Mouse (Mus musculus) forebrain, embryonic 15.5 days (tissue): ENCODE results near the gene Olfr427. TPM values are rescaled to one million over a fixed set of nuclear protein-coding genes. Genes with fewer than 3 reads are reported as not detected.
"Not testable (repeated sequence)": the region's sequence is repeated elsewhere in the genome, so short reads cannot be mapped to it uniquely, and the experiment has no call there.

Source experiments
- ATAC-seq: fragments of 200-750 bp; cut with Nextera tagmentation; replicated peaks from 2 replicates; pipeline ENCODE4 v1.8.0; 2017; ENCODE audit warnings: mild to moderate bottlenecking, moderate TSS enrichment, moderate library complexity
- H3K27ac ChIP-seq: fragments of 300-500 bp; sonication (generic); replicated peaks from 2 replicates; pipeline ENCODE4 v1.5.1; 2015; ENCODE audit warnings: mild to moderate bottlenecking, inconsistent platforms
- H3K27me3 ChIP-seq: fragments of 300-500 bp; sonication (generic); 2 replicates; pipeline ENCODE4 v1.6.1; 2015; ENCODE audit warnings: inconsistent platforms
- H3K36me3 ChIP-seq: fragments of 300-500 bp; sonication (generic); 2 replicates; pipeline ENCODE4 v1.6.1; 2015; ENCODE audit warnings: mild to moderate bottlenecking, inconsistent platforms
- H3K4me1 ChIP-seq: fragments of 300-500 bp; sonication (generic); 2 replicates; pipeline ENCODE4 v1.6.1; 2015; ENCODE audit warnings: inconsistent platforms
- H3K4me2 ChIP-seq: fragments of 300-500 bp; sonication (generic); replicated peaks from 2 replicates; pipeline ENCODE4 v1.6.1; 2015; ENCODE audit warnings: mild to moderate bottlenecking, inconsistent platforms
- H3K4me3 ChIP-seq: fragments of 300-500 bp; sonication (generic); 2 replicates; pipeline ENCODE4 v1.5.1; 2015; ENCODE audit warnings: mild to moderate bottlenecking, inconsistent platforms
- H3K9ac ChIP-seq: fragments of 300-500 bp; sonication (generic); replicated peaks from 2 replicates; pipeline ENCODE4 v1.6.1; 2015; ENCODE audit warnings: mild to moderate bottlenecking, inconsistent platforms
- H3K9me3 ChIP-seq: fragments of 300-500 bp; sonication (generic); 2 replicates; pipeline ENCODE4 v1.6.1; 2016; ENCODE audit warnings: inconsistent platforms
- WGBS: fragments of 180-500 bp; shearing (Covaris S2); methylation state at CpG from one replicate; pipeline ENCODE4 v1.1.7; 2015; ENCODE audit warnings: mixed read lengths; 5-methylcytosine and 5-hydroxymethylcytosine counted together
- polyA plus RNA-seq: library from polyadenylated mRNA; unstranded; fragments of >200 nt; fragmentation: Nextera tagmentation; extraction: Ambion mirVana; gene quantifications from 2 replicates; pipeline ENCODE4 v1.2.1, GENCODE M21; 2015

Olfr427 gene
- polyA plus RNA-seq, result not detected in 2 replicates

- Histone ChIP-seq H3K27me3 (no peaks in the 10 kb centered on the region), H3K4me3 (no peak within 1 kb of the TSS), H3K36me3 (no peaks in the 10 kb centered on the region), H3K27ac (no peak within 1 kb of the TSS), H3K9me3 (no peaks in the 10 kb centered on the region), H3K9ac (no peak within 1 kb of the TSS), H3K4me1 (no peaks in the 10 kb centered on the region), H3K4me2 (no peak within 1 kb of the TSS)
- WGBS, result 92% methylated on average over 1 of the region's 1 CpGs
- no peak for ATAC-seq
Observed at GRCm38 (mm10) chr1:174096591-174096990, at the start of gene Olfr427. TSS of gene Olfr427 (plus strand) at chr1:174096891.

GRCm38 (mm10) chr1:174048227-174048626 lies 48.5 kb upstream of the Olfr427 start:
- H3K27me3 ChIP-seq, H3K9ac ChIP-seq, H3K4me2 ChIP-seq, ATAC-seq, H3K27ac ChIP-seq, H3K9me3 ChIP-seq, H3K4me3 ChIP-seq, H3K36me3 ChIP-seq, H3K4me1 ChIP-seq: not testable (repeated sequence)
- 89% methylated on average over 6 of the region's 6 CpGs for WGBS

- H3K9ac ChIP-seq, result no peak within 1 kb of the TSS
- no peaks in the 10 kb centered on the region for H3K9me3 ChIP-seq
- no peak within 1 kb of the TSS for H3K4me3 ChIP-seq
- no peaks in the 10 kb centered on the region for H3K4me1 ChIP-seq
- no peaks in the 10 kb centered on the region for H3K36me3 ChIP-seq
- no peak for ATAC-seq
- no peak within 1 kb of the TSS for H3K27ac ChIP-seq
- 75% methylated on average over 2 of the region's 2 CpGs for WGBS
- no peaks in the 10 kb centered on the region for H3K27me3 ChIP-seq
- no peak within 1 kb of the TSS for H3K4me2 ChIP-seq
Observed at GRCm38 (mm10) chr1:174048893-174049292, 47.8 kb upstream of the Olfr427 start, which contains the start of gene Olfr432. TSS of gene Olfr432 (plus strand) at chr1:174049205.

GRCm38 (mm10) chr1:174049357-174049756 lies 47.3 kb upstream of the Olfr427 start:
- H3K4me1 ChIP-seq, H3K4me3 ChIP-seq, H3K9me3 ChIP-seq, H3K27ac ChIP-seq, H3K9ac ChIP-seq, H3K36me3 ChIP-seq, H3K4me2 ChIP-seq, ATAC-seq, H3K27me3 ChIP-seq: not testable (repeated sequence)
- WGBS, result 87% methylated on average over 4 of the region's 4 CpGs

- Histone ChIP-seq H3K27me3 (no peaks in the 10 kb centered on the region), H3K9ac (no peak overlapping the region), H3K9me3 (no peaks in the 10 kb centered on the region), H3K27ac (no peak overlapping the region), H3K4me3 (no peak overlapping the region), H3K4me2 (no peak overlapping the region), H3K36me3 (no peaks in the 10 kb centered on the region), H3K4me1 (no peaks in the 10 kb centered on the region)
- WGBS, result 87% methylated on average over 4 of the region's 4 CpGs
- ATAC-seq, result no peak
Observed at GRCm38 (mm10) chr1:174050532-174050931, 46.2 kb upstream of the Olfr427 start.

- Histone ChIP-seq H3K9ac (no peak overlapping the region), H3K36me3 (no peaks in the 10 kb centered on the region), H3K4me3 (no peak overlapping the region), H3K27ac (no peak overlapping the region), H3K27me3 (no peaks in the 10 kb centered on the region), H3K4me2 (no peak overlapping the region), H3K9me3 (no peaks in the 10 kb centered on the region), H3K4me1 (no peaks in the 10 kb centered on the region)
- WGBS, result 89% methylated on average over 4 of the region's 4 CpGs
- no peak for ATAC-seq
Observed at GRCm38 (mm10) chr1:174051515-174051914, 45.2 kb upstream of the Olfr427 start.

GRCm38 (mm10) chr1:174051931-174052536 lies 44.7 kb upstream of the Olfr427 start:
- WGBS, result 80% methylated on average over 5 of the region's 5 CpGs
- Histone ChIP-seq H3K4me3 (no peak overlapping the region), H3K27me3 (no peaks in the 10 kb centered on the region), H3K9ac (no peak overlapping the region), H3K4me2 (no peak overlapping the region), H3K9me3 (no peaks in the 10 kb centered on the region), H3K4me1 (no peaks in the 10 kb centered on the region), H3K36me3 (no peaks in the 10 kb centered on the region), H3K27ac (no peak overlapping the region)
- ATAC-seq, result no peak

GRCm38 (mm10) chr1:174052981-174053380 lies 43.7 kb upstream of the Olfr427 start:
- no peak overlapping the region for H3K4me3 ChIP-seq
- no peak overlapping the region for H3K27ac ChIP-seq
- H3K27me3 ChIP-seq, result no peaks in the 10 kb centered on the region
- 92% methylated on average over 3 of the region's 3 CpGs for WGBS
- H3K36me3 ChIP-seq, result no peaks in the 10 kb centered on the region
- ATAC-seq, result no peak
- no peaks in the 10 kb centered on the region for H3K4me1 ChIP-seq
- no peak overlapping the region for H3K9ac ChIP-seq
- H3K4me2 ChIP-seq, result no peak overlapping the region
- no peaks in the 10 kb centered on the region for H3K9me3 ChIP-seq

- no peak overlapping the region for H3K4me3 ChIP-seq
- no peak overlapping the region for H3K9ac ChIP-seq
- no peaks in the 10 kb centered on the region for H3K36me3 ChIP-seq
- H3K4me2 ChIP-seq, result no peak overlapping the region
- 81% methylated on average over 2 of the region's 2 CpGs for WGBS
- H3K27me3 ChIP-seq, result no peaks in the 10 kb centered on the region
- ATAC-seq, result no peak
- H3K9me3 ChIP-seq, result no peaks in the 10 kb centered on the region
- H3K4me1 ChIP-seq, result no peaks in the 10 kb centered on the region
- H3K27ac ChIP-seq, result no peak overlapping the region
Observed at GRCm38 (mm10) chr1:174055248-174055647, 41.4 kb upstream of the Olfr427 start.

GRCm38 (mm10) chr1:174066305-174066704 lies 30.4 kb upstream of the Olfr427 start, which contains the start of gene Olfr430:
TSS of gene Olfr430 (plus strand) at chr1:174066605.
- Histone ChIP-seq H3K4me3 (no peak within 1 kb of the TSS), H3K36me3 (no peaks in the 10 kb centered on the region), H3K27me3 (no peaks in the 10 kb centered on the region), H3K9me3 (no peaks in the 10 kb centered on the region), H3K9ac (no peak within 1 kb of the TSS), H3K27ac (no peak within 1 kb of the TSS), H3K4me2 (no peak within 1 kb of the TSS), H3K4me1 (no peaks in the 10 kb centered on the region)
- WGBS, result 88% methylated on average over 3 of the region's 3 CpGs
- no peak for ATAC-seq

GRCm38 (mm10) chr1:174084031-174084430 lies 12.7 kb upstream of the Olfr427 start, which contains the start of gene Olfr429:
TSS of gene Olfr429 (plus strand) at chr1:174084331.
- Histone ChIP-seq H3K4me2 (no peak within 1 kb of the TSS), H3K9me3 (no peaks in the 10 kb centered on the region), H3K9ac (no peak within 1 kb of the TSS), H3K36me3 (no peaks in the 10 kb centered on the region), H3K4me3 (no peak within 1 kb of the TSS), H3K27ac (no peak within 1 kb of the TSS), H3K4me1 (no peaks in the 10 kb centered on the region), H3K27me3 (no peaks in the 10 kb centered on the region)
- no peak for ATAC-seq
- 92% methylated on average over 2 of the region's 2 CpGs for WGBS

GRCm38 (mm10) chr1:174103735-174104134 lies 7.0 kb downstream of the Olfr427 start:
- WGBS, result 72% methylated on average over 2 of the region's 2 CpGs
- Histone ChIP-seq H3K27me3 (no peaks in the 10 kb centered on the region), H3K4me1 (no peaks in the 10 kb centered on the region), H3K4me3 (no peak overlapping the region), H3K36me3 (no peaks in the 10 kb centered on the region), H3K4me2 (no peak overlapping the region), H3K9ac (no peak overlapping the region), H3K9me3 (no peaks in the 10 kb centered on the region), H3K27ac (no peak overlapping the region)
- no peak for ATAC-seq

GRCm38 (mm10) chr1:174121062-174121461 lies 24.4 kb downstream of the Olfr427 start, which contains the start of gene Olfr231:
TSS of gene Olfr231 (minus strand) at chr1:174121162.
- no peaks in the 10 kb centered on the region for H3K9me3 ChIP-seq
- no peak within 1 kb of the TSS for H3K9ac ChIP-seq
- H3K27me3 ChIP-seq, result no peaks in the 10 kb centered on the region
- no peak within 1 kb of the TSS for H3K27ac ChIP-seq
- no peak for ATAC-seq
- WGBS, result 48% methylated on average over 2 of the region's 2 CpGs
- H3K4me3 ChIP-seq, result no peak within 1 kb of the TSS
- H3K4me2 ChIP-seq, result no peak within 1 kb of the TSS
- H3K4me1 ChIP-seq, result no peaks in the 10 kb centered on the region
- H3K36me3 ChIP-seq, result no peaks in the 10 kb centered on the region
